Mouse (Mus musculus) kidney, adult 2 months (tissue): ENCODE measurements at regions not wholly inside any gene's neighbourhood (a gene's known extent, or its start where the extent isn't known, plus 50 kb on each side); places are given as distances from the start of the nearest gene placed in this dataset.

Experiments
- DNase-seq: peaks from one replicate; pipeline ENCODE4 v3.0.0; 2021
- H3K27ac ChIP-seq: fragments of 200-500 bp; 2 replicates; pipeline ENCODE4 v1.5.1; 2012; ENCODE audit warnings: low read depth, low read length, control low read depth, inconsistent platforms; ENCODE audit not compliant: insufficient read depth
- H3K27me3 ChIP-seq: fragments of 200-500 bp; replicated peaks from 2 replicates; pipeline ENCODE4 v1.6.1; 2012; ENCODE audit warnings: mild to moderate bottlenecking, moderate library complexity, low read length, inconsistent platforms; ENCODE audit not compliant: control insufficient read depth, insufficient read depth
- H3K36me3 ChIP-seq: fragments of 200-500 bp; 2 replicates; pipeline ENCODE4 v1.6.1; 2012; ENCODE audit warnings: mild to moderate bottlenecking, moderate library complexity, low read length, inconsistent platforms; ENCODE audit not compliant: control insufficient read depth, insufficient read depth
- H3K4me1 ChIP-seq: fragments of 200-500 bp; 2 replicates; pipeline ENCODE4 v1.6.1; 2011; ENCODE audit warnings: low read length; ENCODE audit not compliant: control insufficient read depth, insufficient read depth
- H3K4me3 ChIP-seq: fragments of 200-500 bp; 2 replicates; pipeline ENCODE4 v1.5.1; 2011; ENCODE audit warnings: mild to moderate bottlenecking, low read depth, low read length, control low read depth; ENCODE audit not compliant: insufficient read depth
- CTCF ChIP-seq: fragments of 200-500 bp; conservative IDR thresholded peaks from 2 replicates; pipeline ENCODE4 v1.5.1; 2011; ENCODE audit warnings: low read depth, mild to moderate bottlenecking, control low read depth, low read length, moderate library complexity, mixed read lengths; ENCODE audit not compliant: insufficient read depth, insufficient read length
- POLR2A ChIP-seq: fragments of 200-500 bp; IDR thresholded peaks from one replicate; pipeline ENCODE4 v1.6.1; 2011; ENCODE audit warnings: low read depth, low read length, control low read depth
- WGBS: fragments of 180-500 bp; shearing (Covaris S2); methylation state at CpG from one replicate; pipeline ENCODE4 v1.1.7; 2018; 5-methylcytosine and 5-hydroxymethylcytosine counted together

DNA sequence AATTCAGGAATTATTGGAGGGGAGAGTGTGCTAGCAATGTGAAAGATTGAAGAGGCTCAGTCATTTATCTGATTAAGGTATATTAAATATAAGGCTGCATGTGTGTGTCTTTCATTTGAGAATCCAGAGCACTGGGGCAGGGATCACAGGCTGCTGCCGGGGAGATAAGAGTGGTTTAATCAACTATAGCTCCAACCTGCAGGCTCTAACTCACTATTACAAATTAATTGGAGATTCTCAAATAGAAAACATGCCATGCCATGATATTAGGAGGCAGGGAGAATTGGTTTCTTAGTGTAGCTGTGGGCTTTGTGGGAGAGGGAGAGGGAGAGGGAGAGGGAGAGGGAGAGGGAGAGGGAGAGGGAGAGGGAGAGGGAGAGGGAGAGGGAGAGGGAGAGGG is 165.9 kb upstream of the Gm5148 start:
- no peak for DNase-seq
- TF ChIP-seq POLR2A (no peak), CTCF (no peak)
- H3K27ac ChIP-seq, result no peak overlapping the region
- 86% methylated on average over 1 of the region's 1 CpGs for WGBS
- no peaks in the 10 kb centered on the region for H3K36me3 ChIP-seq
- H3K4me3 ChIP-seq, result no peak overlapping the region
- no peaks in the 10 kb centered on the region for H3K27me3 ChIP-seq
- peaks cover 2% of the 10 kb centered on the region; the same call in 1 of the 2 replicates for H3K4me1 ChIP-seq

DNA sequence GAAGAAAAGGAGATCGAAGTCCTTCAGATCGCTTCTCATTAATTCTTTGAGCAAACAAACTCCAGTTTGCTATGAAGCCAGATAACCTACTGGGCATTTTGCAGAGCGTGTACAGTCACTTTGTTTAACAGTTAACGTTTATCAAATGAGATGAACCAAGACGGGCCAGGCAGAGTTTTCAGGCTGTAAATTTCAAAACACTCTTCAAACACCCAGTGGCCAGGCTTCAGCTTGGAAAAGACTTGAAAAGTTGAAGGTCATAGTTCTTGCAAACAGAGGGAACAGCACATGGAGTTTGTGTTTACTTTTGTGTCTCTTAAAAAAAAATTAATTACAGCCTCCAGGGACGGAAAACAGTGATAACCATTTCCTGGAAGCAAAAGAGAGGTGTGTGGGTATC is 164.2 kb upstream of the Gm5148 start:
- WGBS, result 28% methylated on average over 6 of the region's 6 CpGs
- TF ChIP-seq POLR2A (no peak), CTCF (no peak)
- H3K4me3 ChIP-seq, result no peak overlapping the region
- peak; percentile 38 for DNase-seq
- H3K4me1 ChIP-seq, result peaks cover 2% of the 10 kb centered on the region; the same call in 1 of the 2 replicates
- H3K27ac ChIP-seq, result peak overlapping the region; percentile 16; the same call in 1 of the 2 replicates
- H3K36me3 ChIP-seq, result no peaks in the 10 kb centered on the region
- no peaks in the 10 kb centered on the region for H3K27me3 ChIP-seq

DNA sequence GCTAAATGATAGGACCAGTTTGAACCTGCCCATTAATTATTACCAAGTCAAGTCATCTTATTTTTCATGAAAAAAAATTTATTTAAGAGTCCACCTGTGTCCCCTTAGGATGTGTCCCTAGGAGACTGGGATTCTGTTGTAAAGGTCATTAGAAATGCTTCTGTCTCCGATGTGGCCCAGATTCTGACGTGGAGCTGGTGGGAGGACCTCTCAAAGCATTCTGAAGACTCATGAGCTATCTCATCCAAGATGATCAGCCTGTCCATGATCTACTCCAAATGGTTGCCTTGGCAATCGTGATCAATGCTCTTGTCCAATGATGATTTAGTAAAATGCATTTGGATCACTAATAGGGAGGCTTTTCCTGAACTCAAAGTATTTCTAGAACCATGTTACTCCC is 163.4 kb upstream of the Gm5148 start:
- DNase-seq, result no peak
- Histone ChIP-seq H3K4me3 (no peak overlapping the region), H3K27me3 (no peaks in the 10 kb centered on the region), H3K36me3 (no peaks in the 10 kb centered on the region), H3K4me1 (peaks cover 2% of the 10 kb centered on the region; the same call in 1 of the 2 replicates), H3K27ac (no peak overlapping the region; the same call in 1 of the 2 replicates)
- no peak for TF ChIP-seq POLR2A
- TF ChIP-seq CTCF, result no peak
- WGBS, result 90% methylated on average over 3 of the region's 3 CpGs

- Histone ChIP-seq H3K4me1 (peaks cover 2% of the 10 kb centered on the region; the same call in 1 of the 2 replicates), H3K27ac (no peak overlapping the region), H3K27me3 (no peaks in the 10 kb centered on the region), H3K36me3 (no peaks in the 10 kb centered on the region), H3K4me3 (no peak overlapping the region)
- DNase-seq, result no peak
- TF ChIP-seq POLR2A (no peak), CTCF (no peak)
- WGBS, result 93% methylated on average over 3 of the region's 3 CpGs
Measured at GRCm38 (mm10) chr3:37886705-37887454, 162.6 kb upstream of the Gm5148 start.

DNA sequence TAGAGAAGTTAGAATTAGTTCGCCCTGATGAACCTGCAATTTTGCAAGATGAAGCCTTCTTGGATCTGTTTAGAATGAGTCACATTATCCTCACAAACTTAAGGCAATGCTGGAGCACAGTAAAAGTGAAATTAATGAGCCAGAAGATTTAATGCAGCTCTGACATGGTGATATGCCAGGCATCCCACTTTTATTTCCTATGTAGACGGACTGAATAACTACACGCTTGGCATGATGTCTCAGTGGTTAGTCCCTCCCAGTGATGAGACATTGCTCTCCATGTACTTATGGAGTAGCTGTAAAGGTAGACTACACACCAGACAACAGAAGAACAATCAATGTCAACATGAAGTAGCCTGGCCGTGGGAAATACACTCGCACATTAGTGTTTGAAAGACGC is 161.5 kb upstream of the Gm5148 start:
- H3K4me1 ChIP-seq, result peaks cover 2% of the 10 kb centered on the region; the same call in 1 of the 2 replicates
- DNase-seq, result no peak
- TF ChIP-seq POLR2A, result no peak
- TF ChIP-seq CTCF, result no peak
- WGBS, result 79% methylated on average over 6 of the region's 6 CpGs
- H3K27ac ChIP-seq, result no peak overlapping the region
- H3K4me3 ChIP-seq, result no peak overlapping the region
- no peaks in the 10 kb centered on the region for H3K27me3 ChIP-seq
- no peaks in the 10 kb centered on the region for H3K36me3 ChIP-seq

- Histone ChIP-seq H3K27me3 (no peaks in the 10 kb centered on the region), H3K4me3 (no peak overlapping the region), H3K36me3 (no peaks in the 10 kb centered on the region), H3K27ac (no peak overlapping the region), H3K4me1 (no peaks in the 10 kb centered on the region; the same call in 1 of the 2 replicates)
- peak; percentile 28 for DNase-seq
- TF ChIP-seq POLR2A, result no peak
- TF ChIP-seq CTCF, result no peak
- WGBS, result 47% methylated on average over 5 of the region's 5 CpGs
Measured at GRCm38 (mm10) chr3:37882417-37882816, 158.1 kb upstream of the Gm5148 start.

GRCm38 (mm10) chr3:37881016-37881415 is 156.7 kb upstream of the Gm5148 start:
- TF ChIP-seq POLR2A (no peak), CTCF (no peak)
- Histone ChIP-seq H3K36me3 (no peaks in the 10 kb centered on the region), H3K27ac (no peak overlapping the region), H3K4me3 (no peak overlapping the region), H3K4me1 (no peaks in the 10 kb centered on the region; the same call in 1 of the 2 replicates), H3K27me3 (no peaks in the 10 kb centered on the region)
- no peak for DNase-seq
- WGBS, result 92% methylated on average over 2 of the region's 2 CpGs

GRCm38 (mm10) chr3:37879056-37879455 is 154.8 kb upstream of the Gm5148 start:
- TF ChIP-seq CTCF (no peak), POLR2A (no peak)
- peaks cover 5% of the 10 kb centered on the region for H3K4me1 ChIP-seq
- H3K36me3 ChIP-seq, result no peaks in the 10 kb centered on the region
- H3K27me3 ChIP-seq, result no peaks in the 10 kb centered on the region
- H3K27ac ChIP-seq, result no peak overlapping the region
- 70% methylated on average over 6 of the region's 6 CpGs for WGBS
- H3K4me3 ChIP-seq, result no peak overlapping the region
- DNase-seq, result no peak
